Mouse (Mus musculus) left cerebral cortex, postnatal 14 days (tissue): ENCODE measurements at regions not wholly inside any gene's neighbourhood (a gene's known extent, or its start where the extent isn't known, plus 50 kb on each side); places are given as distances from the start of the nearest gene placed in this dataset.

Experiments
- DNase-seq, 2 experiments: peaks; one replicate each; pipeline ENCODE4 v3.0.0; 2021 to 2022; ENCODE audit warnings: low spot score in 2 of 2, mixed read lengths in 1 of 2
- intact Hi-C: fragments of 180-260 bp; cut with DNase I; formaldehyde crosslinking; loops from one replicate; pipeline ENCODE4 v1.15.1; 2025

DNA sequence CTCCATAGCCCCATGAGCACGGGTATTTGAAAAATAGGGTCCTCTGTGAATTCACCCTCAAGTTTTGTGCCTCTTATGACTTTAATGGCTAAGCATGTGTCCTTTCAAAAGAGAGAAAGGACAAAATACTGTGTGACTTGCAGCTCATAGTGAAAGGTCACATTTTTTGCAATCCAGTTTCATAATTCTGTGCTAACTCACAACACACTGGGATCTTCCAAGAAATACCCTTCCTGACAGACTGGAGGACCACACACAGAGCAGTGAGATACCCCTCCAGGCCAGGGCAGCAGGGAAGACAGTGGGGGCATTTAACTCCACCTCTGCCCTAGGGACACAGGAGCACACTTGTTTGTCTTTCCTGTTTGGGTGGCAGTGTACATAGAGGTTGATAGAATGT is 110.8 kb upstream of the Spata13 start:
- DNase-seq = no peak
- intact Hi-C loops = no loop called here

DNA sequence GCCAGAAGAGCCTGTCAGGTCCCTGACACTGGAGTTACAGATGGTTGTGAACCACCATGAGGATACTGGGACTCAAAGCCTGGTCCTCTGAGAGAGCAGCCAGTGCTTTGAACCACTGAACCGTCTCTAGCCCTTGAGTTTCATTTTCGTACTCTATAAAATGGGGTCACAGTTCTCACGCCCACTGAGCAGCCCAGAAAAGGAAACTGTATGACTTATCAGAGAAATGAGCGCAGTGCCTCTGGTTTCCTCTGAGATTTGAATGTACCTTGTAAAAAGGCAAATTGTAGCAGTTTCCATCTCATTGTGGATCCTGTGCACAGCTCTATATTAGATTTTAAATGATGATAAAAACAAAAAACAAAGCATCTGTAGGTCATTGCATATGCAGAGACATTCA is 108.9 kb upstream of the Spata13 start:
- intact Hi-C loops = loop anchor here (2.0 kb wide), 1 partner anchor 164 kb away; no protein-coding TSS in a partner anchor
- DNase-seq = no peak

DNA sequence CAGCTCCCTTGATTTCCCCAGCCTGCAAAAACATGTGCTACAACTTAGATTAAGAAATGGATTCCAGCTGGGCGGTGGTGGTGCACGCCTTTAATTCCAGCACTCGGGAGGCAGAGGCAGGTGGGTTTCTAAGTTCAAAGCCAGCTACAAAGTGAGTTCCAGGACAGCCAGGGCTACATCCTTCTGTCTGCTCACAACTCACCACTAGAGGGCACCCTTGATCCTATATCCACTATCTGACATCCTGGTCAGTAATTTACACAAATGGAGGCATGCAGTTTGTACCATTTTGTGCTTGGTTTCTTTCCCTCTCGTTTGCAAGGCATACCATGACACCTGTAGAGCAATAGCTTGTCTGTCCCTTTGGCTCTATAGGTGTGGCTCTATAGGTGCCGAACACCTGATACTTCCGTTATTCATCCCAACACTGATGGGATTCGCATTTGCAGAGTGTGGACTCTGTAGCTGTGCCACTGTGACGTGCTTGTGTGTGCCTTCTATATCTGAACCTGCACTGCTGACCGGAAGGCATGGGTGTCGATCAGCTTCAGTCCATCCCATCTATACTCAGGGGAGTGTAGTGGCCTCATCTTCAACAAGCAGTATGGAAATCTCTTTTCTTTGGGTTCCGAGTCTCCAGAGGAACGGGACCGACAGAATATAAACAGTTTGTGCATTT is 108.4 kb upstream of the Spata13 start:
- DNase-seq = peak; percentile 80 to 86
- intact Hi-C loops = loop anchor here (2.0 kb wide), 1 partner anchor 163 kb away; no protein-coding TSS in a partner anchor

DNA sequence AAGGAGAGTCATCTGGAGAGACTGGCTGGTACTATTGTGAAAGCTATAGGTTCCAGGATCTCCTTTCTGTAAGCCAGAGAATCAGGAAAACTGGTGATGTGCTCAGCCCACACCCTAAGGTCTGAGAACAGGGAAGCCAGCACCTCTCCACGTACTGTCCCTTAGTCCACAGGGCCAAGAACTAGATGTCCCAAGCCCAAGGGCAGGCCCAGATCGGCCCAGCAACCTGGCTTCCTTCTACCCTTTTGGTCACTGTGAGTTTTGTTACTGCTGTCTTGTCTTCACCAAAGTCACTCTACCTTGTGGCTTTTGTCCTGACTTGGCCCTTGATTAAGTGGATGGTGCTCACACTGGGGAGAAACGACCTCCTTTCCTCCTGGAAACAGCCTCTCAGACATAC is 107.8 kb upstream of the Spata13 start:
- intact Hi-C loops = loop anchor here (2.0 kb wide), 1 partner anchor 163 kb away; no protein-coding TSS in a partner anchor
- DNase-seq = no peak

DNA sequence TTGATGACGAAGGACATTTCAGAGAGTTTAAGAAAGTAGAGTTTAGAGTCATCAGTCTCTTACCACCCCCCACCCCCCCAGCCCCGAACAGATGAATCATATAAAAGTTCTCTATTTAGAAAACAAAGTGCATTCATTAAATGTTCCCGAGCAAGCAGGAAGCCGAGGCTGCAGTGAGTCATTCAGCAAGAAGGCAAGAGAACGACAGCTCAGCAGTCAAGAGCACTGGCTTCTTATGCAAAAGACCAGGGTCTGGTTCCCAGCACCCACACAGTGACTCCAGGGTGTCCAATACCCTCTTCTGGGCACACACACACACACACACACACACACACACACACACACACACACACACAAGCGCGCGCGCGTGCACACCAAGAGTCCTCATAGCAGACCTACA is 107.0 kb upstream of the Spata13 start:
- DNase-seq = peak in 1 of 2 experiments; percentile 26
- intact Hi-C loops = no loop called here

DNA sequence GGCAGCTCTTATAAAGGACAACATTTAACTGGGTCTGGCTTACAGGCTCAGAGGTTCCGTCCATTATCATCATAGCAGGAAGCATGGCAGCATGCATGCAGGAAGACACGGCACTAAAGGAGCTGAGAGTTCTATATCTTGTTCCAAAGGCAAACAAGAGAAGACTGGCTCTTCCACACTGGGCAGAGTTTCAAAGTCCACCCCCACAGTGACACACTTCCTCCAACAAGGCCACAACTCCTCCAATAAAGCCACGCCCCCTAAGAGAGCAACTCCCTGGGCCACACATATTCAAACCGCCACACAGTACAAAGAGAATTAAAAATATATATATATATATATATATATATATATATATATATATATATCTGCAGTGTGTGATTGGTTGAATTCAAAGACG is 105.8 kb upstream of the Spata13 start:
- no peak for DNase-seq
- intact Hi-C loops = no loop called here

DNA sequence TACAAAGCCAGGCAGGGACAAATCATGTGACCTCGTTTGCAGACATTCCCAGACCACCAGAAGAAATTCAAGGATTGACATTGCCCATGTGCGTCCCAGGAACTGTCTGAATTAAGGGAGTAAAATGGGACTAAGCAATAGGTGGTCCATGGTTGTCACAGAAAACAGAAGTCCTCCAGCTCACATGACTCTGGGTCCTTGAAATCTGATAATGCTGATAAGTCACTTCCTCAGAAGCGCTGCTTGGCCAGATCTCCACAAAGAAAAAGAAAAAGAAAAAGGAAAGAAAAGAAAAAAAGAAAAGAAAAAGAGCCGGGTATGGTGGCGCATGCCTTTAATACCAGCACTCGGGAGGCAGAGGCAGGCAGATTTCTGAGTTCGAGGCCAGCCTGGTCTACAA is 105.3 kb upstream of the Spata13 start:
- intact Hi-C loops = no loop called here
- no peak for DNase-seq

DNA sequence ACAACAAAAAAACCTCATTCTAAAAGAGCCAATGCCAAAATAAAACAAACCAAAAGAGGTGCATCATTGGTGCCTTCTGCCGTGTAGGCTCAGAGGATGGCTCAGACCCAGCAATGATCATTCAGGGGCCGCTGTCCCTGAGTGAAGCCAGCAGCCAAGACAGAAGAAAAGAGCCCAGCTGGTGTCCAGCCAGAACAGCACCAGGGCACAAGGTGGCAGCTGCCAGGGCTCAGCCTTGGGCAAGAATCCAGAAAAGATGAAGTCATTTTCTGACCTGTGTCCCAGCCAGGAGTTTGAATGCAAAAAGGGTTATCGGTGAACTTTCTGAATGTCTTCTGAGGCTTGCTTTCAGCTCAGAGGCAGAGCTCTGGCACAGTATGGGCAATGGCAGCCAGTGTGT is 104.8 kb upstream of the Spata13 start:
- intact Hi-C loops = no loop called here
- peak in 1 of 2 experiments; percentile 25 for DNase-seq

DNA sequence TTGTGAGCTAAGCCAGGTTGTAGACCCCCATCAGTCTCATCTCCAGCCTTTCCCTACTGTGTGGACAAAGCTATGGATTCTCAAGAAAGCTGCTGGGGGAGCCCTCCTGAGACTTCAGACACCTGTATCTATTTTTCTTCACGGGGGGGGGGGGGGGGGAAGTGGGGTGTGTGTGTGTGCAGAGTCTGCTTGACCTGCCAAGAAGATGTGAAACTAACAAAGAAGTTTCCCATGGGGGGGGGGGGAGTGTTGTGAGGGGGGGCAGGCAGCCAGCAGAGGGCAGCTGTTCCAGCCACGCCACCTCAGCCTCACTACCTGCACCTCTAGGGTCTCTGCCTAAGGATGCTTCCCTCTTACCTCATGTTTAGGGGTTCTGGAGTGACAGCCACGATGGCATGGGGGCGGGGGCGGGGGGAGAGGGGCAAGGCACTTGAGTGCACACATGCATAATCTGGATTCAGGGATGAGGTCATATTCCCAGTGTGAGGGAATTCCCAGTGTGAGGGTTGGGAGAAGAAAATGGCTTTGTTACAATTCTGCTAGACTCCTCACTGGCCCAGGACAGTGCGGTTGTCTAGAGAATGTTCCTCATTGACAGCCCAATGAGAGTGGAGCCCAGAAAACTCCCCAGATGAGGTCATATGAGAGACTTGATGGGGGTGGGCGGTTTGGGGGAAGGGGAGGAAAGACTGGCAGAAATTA is 104.0 kb upstream of the Spata13 start:
- DNase-seq = no peak
- intact Hi-C loops = no loop called here

DNA sequence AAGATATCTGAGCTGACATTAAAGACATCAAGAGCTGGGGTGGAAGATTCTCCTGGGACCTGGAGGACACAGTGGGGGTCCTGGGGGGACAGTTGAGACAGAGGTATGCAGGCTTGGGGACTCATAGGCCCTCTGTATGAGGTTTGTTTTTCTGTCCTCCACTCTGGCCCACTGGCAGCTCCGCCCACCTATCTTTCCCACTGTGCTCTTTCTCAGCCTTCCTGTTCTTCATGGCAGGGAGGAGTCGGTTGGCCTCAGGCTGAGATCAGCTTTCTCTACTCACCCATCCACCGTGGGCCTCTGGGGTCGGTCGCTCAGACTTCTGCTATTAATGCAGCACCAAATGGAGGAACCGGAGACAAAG is 103.5 kb upstream of the Spata13 start:
- DNase-seq = no peak
- intact Hi-C loops = no loop called here

DNA sequence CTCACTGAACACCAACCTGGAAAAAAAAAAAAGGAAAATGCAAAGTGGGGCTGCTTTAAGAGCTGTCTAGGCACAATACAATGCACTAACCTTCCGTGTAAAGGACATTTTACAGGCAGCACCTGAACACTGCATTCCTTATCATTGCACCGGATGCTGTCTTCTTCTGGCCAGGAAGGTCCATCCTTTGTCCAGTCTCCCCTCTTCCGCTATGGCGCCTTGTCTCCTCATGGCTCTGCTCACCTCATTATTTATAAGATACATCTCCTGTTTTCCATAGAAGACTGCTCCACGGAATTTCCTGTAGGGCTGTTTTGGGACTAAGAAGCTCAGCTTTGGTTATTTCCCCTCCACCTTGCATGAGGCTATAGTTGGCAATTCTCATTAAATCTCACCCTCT is 102.8 kb upstream of the Spata13 start:
- DNase-seq = no peak
- intact Hi-C loops = no loop called here

DNA sequence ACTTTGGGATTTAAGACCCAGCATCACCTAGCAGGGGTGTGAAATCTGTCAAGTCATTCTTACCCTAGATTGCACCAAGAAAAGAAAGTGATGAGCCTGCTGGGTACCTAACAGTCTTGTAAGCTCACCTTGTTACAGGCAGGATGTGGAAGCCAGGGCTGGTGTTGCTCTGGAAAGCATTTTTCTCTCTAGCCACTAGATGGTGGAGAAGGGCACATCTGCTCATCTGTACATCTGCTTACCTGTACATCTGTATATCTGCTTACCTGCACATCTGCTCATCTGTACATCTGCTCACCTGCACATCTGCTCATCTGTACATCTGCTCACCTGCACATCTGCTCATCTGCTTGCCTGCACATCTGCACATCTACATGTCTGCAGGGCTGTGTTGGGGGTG is 102.0 kb upstream of the Spata13 start:
- no peak for DNase-seq
- intact Hi-C loops = no loop called here

DNA sequence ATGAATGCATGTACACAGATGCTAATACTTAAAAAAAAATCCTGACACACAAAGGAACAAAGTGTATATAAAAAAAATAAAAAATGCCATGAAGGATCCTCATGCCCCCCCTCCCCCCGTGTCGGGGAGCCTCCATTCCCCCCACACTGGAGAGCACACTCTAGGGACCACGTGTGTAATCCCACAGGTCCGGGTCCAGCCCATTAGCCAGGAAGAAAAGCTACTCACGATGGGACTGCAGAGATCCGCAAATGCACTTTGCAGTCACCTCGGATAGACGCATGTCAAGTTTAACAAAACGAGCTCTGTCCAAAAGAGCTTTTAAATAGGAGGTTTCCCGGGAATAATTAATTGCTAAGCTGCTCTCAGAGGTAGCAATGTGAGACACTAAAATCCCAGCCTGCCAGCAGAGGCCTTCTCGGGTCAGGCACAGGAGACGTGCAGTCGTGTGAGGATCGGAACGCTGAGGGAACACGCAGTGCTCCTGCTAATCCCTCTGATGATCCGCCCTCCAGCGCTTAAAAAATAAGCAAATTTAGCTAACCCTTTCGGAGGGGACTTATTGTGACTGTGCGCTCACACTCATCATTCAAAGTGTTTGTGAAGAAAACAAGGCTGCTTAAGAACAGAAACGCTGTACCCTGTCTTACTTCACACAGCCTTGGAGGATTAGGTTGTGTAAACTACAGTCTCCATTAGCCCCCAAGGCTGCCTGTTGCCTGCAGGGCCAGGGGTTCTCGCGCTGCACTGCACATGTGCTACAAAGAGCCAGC is 100.2 kb upstream of the Spata13 start:
- DNase-seq = no peak
- intact Hi-C loops = no loop called here

DNA sequence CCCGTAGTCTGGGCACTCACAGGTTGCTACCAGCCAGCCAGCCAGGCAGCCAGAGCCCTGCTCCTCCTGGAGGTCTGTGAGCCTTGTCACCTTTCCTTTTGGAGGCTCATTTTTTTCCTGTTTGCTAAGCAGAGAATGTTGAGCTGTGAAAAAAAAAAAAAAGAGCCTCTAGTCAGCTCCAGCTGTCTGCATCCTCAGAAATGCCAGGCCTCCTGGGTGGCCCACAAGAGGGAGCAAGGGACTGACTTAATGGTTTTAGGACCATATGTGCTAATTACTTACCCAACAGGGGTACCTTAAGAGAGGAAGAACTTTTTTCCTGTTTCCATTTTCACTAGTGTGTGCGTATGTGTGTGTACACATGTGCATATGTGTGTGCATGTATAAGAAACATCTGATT is 94.8 kb upstream of the Spata13 start:
- intact Hi-C loops = no loop called here
- DNase-seq = no peak

DNA sequence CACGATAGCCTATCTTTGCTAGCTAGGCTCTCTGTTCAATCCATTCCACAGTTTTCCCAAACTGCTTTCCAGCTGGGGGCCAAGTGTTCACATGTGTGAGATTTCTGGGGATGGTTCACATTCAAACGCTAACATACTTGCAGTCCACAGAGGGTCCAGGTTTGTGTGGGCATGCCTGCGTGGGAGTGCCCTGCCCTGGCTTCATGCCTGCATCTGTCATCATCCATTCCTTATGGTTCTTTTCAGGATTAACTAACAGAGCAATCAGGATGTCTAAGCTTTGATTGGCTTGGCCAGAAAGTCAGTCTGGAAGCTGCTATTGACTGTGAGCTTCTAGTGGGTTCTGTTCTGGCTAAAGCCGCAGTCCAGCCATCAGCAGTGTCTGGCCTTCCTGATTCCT is 93.7 kb upstream of the Spata13 start:
- intact Hi-C loops = no loop called here
- DNase-seq = no peak

DNA sequence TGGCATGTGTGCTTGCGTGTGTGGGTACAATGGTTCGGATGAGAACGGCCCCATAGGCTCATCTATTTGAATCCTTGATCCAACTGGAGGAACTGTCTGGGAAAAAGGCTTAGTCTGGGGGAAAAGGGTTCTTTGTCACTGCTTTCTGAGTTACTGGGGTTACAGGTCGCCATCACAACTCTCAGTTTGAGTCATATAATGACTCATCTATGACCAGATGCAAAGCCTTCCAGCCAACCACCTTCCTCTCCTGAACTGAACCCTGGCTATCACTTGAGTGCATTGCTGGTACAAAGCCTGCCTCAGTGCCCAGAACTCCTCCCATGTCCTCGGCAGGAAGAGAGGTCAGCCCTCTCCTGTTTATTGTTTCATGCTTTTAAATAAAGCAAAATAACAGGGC is 92.2 kb upstream of the Spata13 start:
- intact Hi-C loops = no loop called here
- DNase-seq = no peak

DNA sequence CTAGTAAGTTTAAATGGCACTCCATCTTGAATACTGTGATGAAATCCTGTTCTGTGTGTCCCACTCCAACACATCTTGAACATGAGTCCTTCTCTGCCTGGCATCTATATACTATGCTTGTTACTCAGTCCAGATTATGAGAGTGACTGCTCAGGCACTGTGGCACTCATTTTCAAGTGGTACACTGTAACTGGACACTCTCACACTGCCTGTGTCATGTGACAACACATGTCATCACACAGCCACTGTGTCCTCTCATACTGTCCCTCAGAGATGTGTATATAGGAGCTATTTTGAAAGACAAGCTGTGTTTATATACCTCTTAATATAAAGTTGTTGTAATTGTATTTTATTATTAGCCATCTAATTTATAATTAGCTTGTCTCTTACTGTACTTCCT is 89.0 kb upstream of the Spata13 start:
- intact Hi-C loops = no loop called here
- DNase-seq = no peak

DNA sequence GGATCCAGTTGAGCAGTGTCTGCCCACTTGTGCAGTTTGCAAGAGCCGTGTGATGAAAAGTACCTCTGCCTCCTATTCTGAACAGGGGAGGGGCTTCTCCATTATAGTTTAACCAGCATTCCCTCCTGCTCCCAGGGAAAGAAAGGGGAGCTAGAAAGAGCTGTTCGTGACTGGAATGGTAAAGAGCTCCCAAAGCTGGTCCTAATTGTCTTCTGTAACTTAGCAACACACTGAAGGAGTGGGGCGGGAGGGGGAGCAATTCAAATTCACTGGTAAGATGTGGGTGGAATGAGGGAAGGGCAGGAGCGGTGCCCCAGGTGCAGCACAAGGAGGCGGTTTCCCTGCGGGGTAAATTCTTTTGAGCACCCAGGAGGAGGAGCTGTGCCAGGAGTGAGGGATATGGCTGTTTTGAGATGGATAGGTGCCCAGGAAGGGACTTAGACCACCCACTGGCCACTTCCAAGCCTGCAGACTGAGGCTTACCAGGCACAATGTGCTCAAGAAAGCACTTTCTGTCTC is 79.5 kb upstream of the Spata13 start:
- peak; percentile 85 to 96 for DNase-seq
- intact Hi-C loops = no loop called here

DNA sequence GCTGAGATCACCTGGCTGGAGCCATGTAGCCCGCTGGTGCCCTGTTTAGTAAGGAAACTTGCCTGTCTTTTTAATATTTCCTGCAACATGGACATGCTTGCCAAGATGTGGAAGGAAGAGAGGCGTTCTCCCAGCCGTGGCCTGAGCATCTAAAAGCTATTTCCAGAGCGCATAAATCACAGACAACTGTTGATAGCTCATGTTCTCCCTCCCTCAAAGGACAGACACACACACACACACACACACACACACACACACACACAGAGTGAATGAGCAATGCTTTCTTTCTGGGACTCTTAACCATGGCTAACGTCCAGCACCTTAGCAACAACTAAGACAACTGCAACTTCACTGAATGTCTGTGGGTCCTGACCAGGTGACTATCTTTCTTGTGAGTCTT is 77.3 kb upstream of the Spata13 start:
- intact Hi-C loops = loop anchor here (5.0 kb wide), 1 partner anchor 76 kb away; the partner anchor contains the start of gene Spata13
- peak in 1 of 2 experiments; percentile 61 for DNase-seq

DNA sequence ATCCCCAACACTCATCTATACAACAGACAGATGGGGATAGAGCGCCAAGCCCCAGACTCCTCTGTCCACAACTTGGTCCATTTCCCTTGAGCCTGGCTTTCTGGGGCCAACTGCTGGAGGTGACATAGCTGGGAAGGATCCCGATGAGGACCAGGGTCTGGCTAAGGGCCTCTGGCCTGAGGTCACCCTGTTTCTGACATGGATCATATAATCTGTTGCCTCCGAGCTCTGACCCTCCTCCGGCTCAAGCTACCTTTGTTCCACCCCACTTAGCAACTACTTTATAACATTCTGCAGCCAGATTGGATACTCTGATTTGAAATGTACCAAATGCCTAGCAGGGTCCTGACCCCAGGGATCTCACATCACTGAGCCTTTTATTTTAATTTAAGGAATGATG is 76.8 kb upstream of the Spata13 start:
- no peak for DNase-seq
- intact Hi-C loops = loop anchor here (5.0 kb wide), 1 partner anchor 75 kb away; the partner anchor contains the start of gene Spata13
